Mouse (Mus musculus): ENCODE measurements around the gene Cklf.

DNA sequence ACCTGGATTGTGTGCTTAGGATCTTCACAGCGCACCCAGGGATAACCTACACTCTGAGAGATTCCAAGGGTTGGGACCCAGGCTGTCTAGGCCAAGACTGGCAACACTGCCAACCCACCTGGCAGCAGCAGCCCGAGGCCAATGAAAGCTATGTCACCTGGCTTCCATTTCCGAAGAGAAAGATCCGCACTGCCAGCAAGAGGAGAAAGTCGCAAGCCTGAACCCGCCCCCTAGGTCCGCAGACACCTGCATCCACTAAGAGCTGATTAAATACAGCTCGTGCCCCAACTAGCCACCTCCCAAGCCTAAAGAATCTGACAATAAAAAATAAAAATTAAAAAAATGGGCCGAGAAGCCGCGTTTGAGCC is 2.8 kb upstream of the Cklf start:
- TF ChIP-seq GATA1 (IDR thresholded peaks at IDR 0.05; ENCODE audit: borderline replicate concordance, low read length), result no peak
- no peak for TF ChIP-seq FLI1 (IDR thresholded peaks at IDR 0.05; ENCODE audit: low read length)

Measured in megakaryocyte, embryonic 14.5 days (primary cell).